Mouse (Mus musculus) brain, embryonic 14.5 days (tissue): ENCODE results near the gene Dpagt1.

Experiments used
- CTCF ChIP-seq: fragments of 200-500 bp; IDR thresholded peaks from 2 replicates; pipeline ENCODE4 v1.5.1; 2012; ENCODE audit warnings: inconsistent platforms, mild to moderate bottlenecking, moderate library complexity, borderline replicate concordance; ENCODE audit not compliant: insufficient read depth, insufficient read length; ENCODE audit errors: extremely low read depth
- POLR2A ChIP-seq: fragments of 200-500 bp; IDR thresholded peaks from 2 replicates; pipeline ENCODE4 v1.6.1; 2012; ENCODE audit warnings: mild to moderate bottlenecking, inconsistent platforms, borderline replicate concordance; ENCODE audit not compliant: poor library complexity, insufficient read depth, insufficient read length, severe bottlenecking; ENCODE audit errors: extremely low read depth

DNA sequence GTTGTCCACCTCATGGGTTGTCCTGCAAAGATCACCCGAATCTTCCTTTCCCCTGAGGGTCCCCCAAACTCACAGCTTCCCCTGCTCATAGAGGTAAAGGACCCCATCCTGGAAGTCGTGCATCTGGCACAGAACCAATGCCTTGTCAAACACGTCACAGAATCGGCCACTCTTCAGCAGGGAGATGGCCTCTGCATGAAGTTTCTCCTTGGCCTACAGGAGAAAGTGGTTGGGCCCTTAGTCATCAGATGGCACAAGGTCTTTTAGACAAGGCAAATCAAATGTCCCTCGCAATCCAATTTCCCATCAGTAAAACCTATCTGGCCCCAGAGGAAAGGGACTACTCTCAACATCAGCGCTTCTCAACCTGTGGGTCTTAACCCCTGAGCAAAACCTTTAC is 27.3 kb downstream of the Dpagt1 start:
- no peak for TF ChIP-seq POLR2A
- no peak for TF ChIP-seq CTCF
